17 mouse cellular contexts compared by ENCODE assay signal in the genomic region with DNA sequence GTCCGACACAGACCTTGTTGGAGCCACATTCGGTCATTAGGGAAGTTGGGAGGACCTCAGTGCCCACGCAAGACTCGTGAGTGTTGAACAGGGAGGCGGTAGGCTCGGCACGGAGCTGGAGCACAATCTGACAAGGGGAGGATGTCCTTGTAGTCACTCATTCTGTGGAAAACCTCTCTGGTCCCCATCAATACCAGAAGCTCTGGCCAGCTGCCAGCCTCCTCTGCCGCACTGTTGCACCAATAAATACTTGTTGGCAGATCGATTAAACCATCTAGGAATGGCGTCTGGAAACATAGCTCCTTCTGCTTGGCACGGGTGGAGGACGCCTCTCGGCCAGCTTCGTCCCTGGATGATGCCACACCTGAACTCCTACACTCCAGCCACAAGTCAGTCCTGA. TPM values are rescaled to one million over a fixed set of nuclear protein-coding genes. Genes with fewer than 3 reads are reported as not detected.
A peak's percentile ranks its signal among the peaks of the same experiment; 100 is the strongest.
DNase-seq lines count a peak whose midpoint lies in the region; ATAC-seq and TF ChIP-seq lines count a peak whose summit lies in the region.
"Had no signal": no experiment of that assay in that cellular context is flagged by ENCODE, and none has a peak within 500 bp of the region (broad histone marks: within the 10 kb centered on the region; RNA-seq: fewer than 3 reads in every experiment).

No protein-coding gene starts in this region.

- H3K4me1 ChIP-seq in forebrain, embryonic 10.5 days = peaks cover 89% of the 10 kb centered on the region
- peaks cover 36% of the 10 kb centered on the region for H3K4me1 ChIP-seq in forebrain, embryonic 15.5 days
- peaks cover 46% of the 10 kb centered on the region for H3K4me1 ChIP-seq in kidney, postnatal 0 days (replicated peaks; ENCODE audit: insufficient read depth, low read length)
- H3K4me1 ChIP-seq in embryonic facial prominence, embryonic 10.5 days = peaks cover 92% of the 10 kb centered on the region

- peaks cover 68% of the 10 kb centered on the region for H3K36me3 ChIP-seq in forebrain, embryonic 10.5 days (replicated peaks)
- H3K36me3 ChIP-seq in forebrain, embryonic 15.5 days = no peaks in the 10 kb centered on the region
- H3K36me3 ChIP-seq in kidney, postnatal 0 days (ENCODE audit: insufficient read depth, low read length) = no peaks in the 10 kb centered on the region
- H3K36me3 ChIP-seq in embryonic facial prominence, embryonic 10.5 days (replicated peaks) = peaks cover 56% of the 10 kb centered on the region

- no peak overlapping the region for H3K9ac ChIP-seq in forebrain, embryonic 15.5 days (replicated peaks)
- no peak overlapping the region for H3K9ac ChIP-seq in kidney, postnatal 0 days (ENCODE audit: low read depth, low read length)
- H3K9ac ChIP-seq: limb, embryonic 12.5 days had no signal

- no peak for TF ChIP-seq CTCF in kidney, postnatal 0 days (IDR thresholded peaks at IDR 0.05; ENCODE audit: low read depth)

- no peak for ATAC-seq in forebrain, embryonic 15.5 days (replicated peaks)
- ATAC-seq in kidney, postnatal 0 days (replicated peaks; ENCODE audit: low FRiP score, low read depth) = no peak
- no peak for ATAC-seq in CD4-positive, CD25-positive, alpha-beta regulatory T cell, adult 4 months
- ATAC-seq: intestine, embryonic 16.5 days had no signal

- DNase-seq in forebrain, embryonic 10.5 days (ENCODE audit: extremely low spot score, low spot score) = no peak
- no peak for DNase-seq in kidney, postnatal 0 days (ENCODE audit: low spot score)
- no peak for DNase-seq in kidney, adult 8-10 months
- no peak for DNase-seq in embryonic facial prominence, embryonic 10.5 days (ENCODE audit: low spot score)
- peak; percentile 56 to 64 for DNase-seq in layer of hippocampus, postnatal 10 days (ENCODE audit: low spot score in 2 of 2)
- no peak for DNase-seq in frontal cortex, postnatal 14 days (ENCODE audit: low spot score in 2 of 2)
- DNase-seq: adrenal gland, adult 2 months; cerebellum, adult 2 months; heart, adult 11 months; heart, postnatal 14 days; lung, postnatal 36 days; spleen, adult 18-20 months; thymus, postnatal 25 days had no signal

- no peak overlapping the region for H3K4me2 ChIP-seq in forebrain, embryonic 15.5 days (replicated peaks)
- no peak overlapping the region for H3K4me2 ChIP-seq in kidney, postnatal 0 days (ENCODE audit: low read length)
- H3K4me2 ChIP-seq: limb, embryonic 12.5 days had no signal

- H3K4me3 ChIP-seq in forebrain, embryonic 10.5 days = no peak overlapping the region
- H3K4me3 ChIP-seq in forebrain, embryonic 15.5 days = no peak overlapping the region
- H3K4me3 ChIP-seq in kidney, postnatal 0 days (replicated peaks; ENCODE audit: low read depth, low read length) = no peak overlapping the region
- no peak overlapping the region for H3K4me3 ChIP-seq in embryonic facial prominence, embryonic 10.5 days
- H3K4me3 ChIP-seq: limb, embryonic 12.5 days had no signal

- H3K27me3 ChIP-seq in forebrain, embryonic 10.5 days (ENCODE audit: poor library complexity, severe bottlenecking) = peaks cover 21% of the 10 kb centered on the region
- H3K27me3 ChIP-seq in forebrain, embryonic 15.5 days = no peaks in the 10 kb centered on the region
- no peaks in the 10 kb centered on the region for H3K27me3 ChIP-seq in kidney, postnatal 0 days (ENCODE audit: insufficient read depth, low read length)
- H3K27me3 ChIP-seq in embryonic facial prominence, embryonic 10.5 days (replicated peaks; ENCODE audit: low read depth, poor library complexity, severe bottlenecking) = peaks cover 9% of the 10 kb centered on the region; the same call in 1 of the 2 replicates
- H3K27me3 ChIP-seq: limb, embryonic 12.5 days had no signal

- 88% methylated on average over 14 of the region's 14 CpGs for WGBS in forebrain, embryonic 10.5 days
- 44% methylated on average over 14 of the region's 14 CpGs for WGBS in forebrain, embryonic 15.5 days
- 52% methylated on average over 14 of the region's 14 CpGs for WGBS in kidney, postnatal 0 days
- 87% methylated on average over 14 of the region's 14 CpGs for WGBS in embryonic facial prominence, embryonic 10.5 days

- peak overlapping the region; percentile 76 for H3K27ac ChIP-seq in forebrain, embryonic 10.5 days
- no peak overlapping the region for H3K27ac ChIP-seq in forebrain, embryonic 15.5 days (replicated peaks)
- 0 out of 2 replicates have a peak overlapping the region, but pooled peaks have one; percentile 25 for H3K27ac ChIP-seq in kidney, postnatal 0 days
- peak overlapping the region; percentile 20; the same call in 1 of the 2 replicates for H3K27ac ChIP-seq in embryonic facial prominence, embryonic 10.5 days (replicated peaks)
- H3K27ac ChIP-seq: limb, embryonic 12.5 days had no signal

- peaks cover 8% of the 10 kb centered on the region; the same call in 1 of the 2 replicates for H3K9me3 ChIP-seq in forebrain, embryonic 10.5 days
- no peaks in the 10 kb centered on the region for H3K9me3 ChIP-seq in forebrain, embryonic 15.5 days
- no peaks in the 10 kb centered on the region for H3K9me3 ChIP-seq in kidney, postnatal 0 days (replicated peaks; ENCODE audit: low read length)
- H3K9me3 ChIP-seq in embryonic facial prominence, embryonic 10.5 days = no peaks in the 10 kb centered on the region
- H3K9me3 ChIP-seq: limb, embryonic 12.5 days had no signal

RNA-seq across cellular contexts. Expression of a gene that starts 27.5 kb away (rescaled TPM):
- polyA plus RNA-seq in forebrain, embryonic 10.5 days (2016; fragmentation: Nextera tagmentation; extraction: Ambion mirVana) = 102 and 109 TPM in 2 replicates
- 24.7 and 25.6 TPM in 2 replicates for polyA plus RNA-seq in forebrain, embryonic 15.5 days (2015; fragmentation: Nextera tagmentation; extraction: Ambion mirVana)
- 55.3 and 61.7 TPM in 2 replicates for polyA plus RNA-seq in kidney, postnatal 0 days (2015; fragmentation: Nextera tagmentation; extraction: Ambion mirVana)
- polyA plus RNA-seq in embryonic facial prominence, embryonic 10.5 days (2016; fragmentation: Nextera tagmentation; extraction: Ambion mirVana) = 102 and 123 TPM in 2 replicates
- 1 to 10 TPM; 7.9 to 9.9 TPM for total RNA-seq in layer of hippocampus, postnatal 10 days (2021)
- polyA plus RNA-seq in CD4-positive, CD25-positive, alpha-beta regulatory T cell, adult 4 months (2017; shearing (Covaris generic)) = not detected

Comparison
In these comparisons a context has a peak if more than half of its experiments do, and no peak if none do; other contexts are left out.
1. DNase-seq: peak in layer of hippocampus, postnatal 10 days (2 of 2); none in forebrain, embryonic 10.5 days (single experiment), kidney, postnatal 0 days (single experiment), kidney, adult 8-10 months (0 of 2), embryonic facial prominence, embryonic 10.5 days (single experiment) and frontal cortex, postnatal 14 days (0 of 2).
2. RNA of a gene that starts 27.5 kb away (polyA plus RNA-seq): 102 to 109 TPM in forebrain, embryonic 10.5 days, 102 to 123 TPM in embryonic facial prominence, embryonic 10.5 days, 55.3 to 61.7 TPM in kidney, postnatal 0 days and 24.7 to 25.6 TPM in forebrain, embryonic 15.5 days; not detected in CD4-positive, CD25-positive, alpha-beta regulatory T cell, adult 4 months; every median in the first group is over 10 times any median in the second.